Mouse (Mus musculus) small intestine, adult 2 months (tissue): ENCODE results near the gene Map3k10.

Source experiments
- CTCF ChIP-seq: fragments of 200-500 bp; IDR thresholded peaks from 2 replicates; pipeline ENCODE4 v1.5.1; 2012; ENCODE audit warnings: low read depth, mild to moderate bottlenecking, control low read depth, inconsistent platforms, low read length, moderate library complexity, mixed read lengths; ENCODE audit not compliant: insufficient replicate concordance, insufficient read length; ENCODE audit errors: extremely low read depth
- POLR2A ChIP-seq: fragments of 200-500 bp; IDR thresholded peaks from 2 replicates; pipeline ENCODE4 v1.6.1; 2012; ENCODE audit warnings: low read depth, mild to moderate bottlenecking, control low read depth, inconsistent platforms, low read length, moderate library complexity

- TF ChIP-seq CTCF (peak; percentile 69; the same call in 1 of the 2 replicates), POLR2A (no peak)
Observed at GRCm38 (mm10) chr7:27654607-27655276, 19.7 kb downstream of the Map3k10 start.
